Mouse (Mus musculus): ENCODE measurements around the gene Slc15a5. TPM values are rescaled to one million over a fixed set of nuclear protein-coding genes. Genes with fewer than 3 reads are reported as not detected.

The Slc15a5 gene
- total RNA-seq, 1 experiment = not detected

- no peak overlapping the region for H3K27ac ChIP-seq (ENCODE audit: insufficient read depth, low read depth, low read length, poor library complexity, severe bottlenecking)
- H3K9ac ChIP-seq (ENCODE audit: insufficient read depth, low read depth, low read length, poor library complexity, severe bottlenecking) = no peak overlapping the region
- no peak overlapping the region for H3K4me3 ChIP-seq (ENCODE audit: insufficient read depth in 1 of 2, low read depth in 1 of 2, low read length in 2 of 2, poor library complexity in 1 of 2, severe bottlenecking in 1 of 2)
- no peaks in the 10 kb centered on the region for H3K36me3 ChIP-seq (ENCODE audit: control insufficient read depth, insufficient read depth, low read length, poor library complexity, severe bottlenecking)
- in situ Hi-C loops (cut with MboI; ENCODE audit: low sequenced_read_pairs in 2 of 2, unreplicated experiment in 2 of 2) = no loop called here
- TF ChIP-seq CHD2 (IDR thresholded peaks at IDR 0.05; ENCODE audit: low read depth, low read length) = no peak
- no peak for TF ChIP-seq ZNF384 (IDR thresholded peaks at IDR 0.05; ENCODE audit: low read depth, low read length)
- TF ChIP-seq MAFK (IDR thresholded peaks at IDR 0.05; ENCODE audit: insufficient read depth, low read depth, low read length) = no peak
- TF ChIP-seq HCFC1 (IDR thresholded peaks at IDR 0.05; ENCODE audit: borderline replicate concordance, insufficient read depth, low read length) = no peak
- no peak for TF ChIP-seq ZC3H11A (IDR thresholded peaks at IDR 0.05; ENCODE audit: borderline replicate concordance, low read depth, low read length)
- no peaks in the 10 kb centered on the region for H3K4me1 ChIP-seq (ENCODE audit: control insufficient read depth in 2 of 2, insufficient read depth in 2 of 2, low read length in 2 of 2, poor library complexity in 1 of 2)
- H3K9me3 ChIP-seq (ENCODE audit: control insufficient read depth, insufficient read depth, low read depth, low read length) = no peaks in the 10 kb centered on the region
- DNase-seq (ENCODE audit: low read depth, low spot score) = no peak
Observed at GRCm38 (mm10) chr6:137935341-137935740, 144.4 kb downstream of the Slc15a5 start.

GRCm38 (mm10) chr6:137934545-137935298 lies 145.0 kb downstream of the Slc15a5 start:
- Histone ChIP-seq H3K27ac (ENCODE audit: insufficient read depth, low read depth, low read length, poor library complexity, severe bottlenecking) (no peak overlapping the region), H3K4me3 (ENCODE audit: insufficient read depth in 1 of 2, low read depth in 1 of 2, low read length in 2 of 2, poor library complexity in 1 of 2, severe bottlenecking in 1 of 2) (no peak overlapping the region), H3K9ac (ENCODE audit: insufficient read depth, low read depth, low read length, poor library complexity, severe bottlenecking) (no peak overlapping the region), H3K4me1 (ENCODE audit: control insufficient read depth in 2 of 2, insufficient read depth in 2 of 2, low read length in 2 of 2, poor library complexity in 1 of 2) (no peaks in the 10 kb centered on the region), H3K9me3 (ENCODE audit: control insufficient read depth, insufficient read depth, low read depth, low read length) (no peaks in the 10 kb centered on the region), H3K36me3 (ENCODE audit: control insufficient read depth, insufficient read depth, low read length, poor library complexity, severe bottlenecking) (no peaks in the 10 kb centered on the region)
- no peak for DNase-seq (ENCODE audit: low read depth, low spot score)
- TF ChIP-seq MAFK (IDR thresholded peaks at IDR 0.05; ENCODE audit: insufficient read depth, low read depth, low read length) = no peak
- TF ChIP-seq CHD2 (IDR thresholded peaks at IDR 0.05; ENCODE audit: low read depth, low read length) = no peak
- no peak for TF ChIP-seq ZNF384 (IDR thresholded peaks at IDR 0.05; ENCODE audit: low read depth, low read length)
- no peak for TF ChIP-seq HCFC1 (IDR thresholded peaks at IDR 0.05; ENCODE audit: borderline replicate concordance, insufficient read depth, low read length)
- no peak for TF ChIP-seq ZC3H11A (IDR thresholded peaks at IDR 0.05; ENCODE audit: borderline replicate concordance, low read depth, low read length)
- in situ Hi-C loops (cut with MboI; ENCODE audit: low sequenced_read_pairs in 2 of 2, unreplicated experiment in 2 of 2) = no loop called here

Other genes starting within 250 kb of the Slc15a5 start
- 4.7 and 10.9 TPM in 2 replicates for gene Mgst1, start 60.4 kb upstream of the Slc15a5 start, total RNA-seq (2012; rRNA removed)